Mouse (Mus musculus): ENCODE measurements around the gene Klhl12.
A peak's percentile ranks its signal among the peaks of the same experiment; 100 is the strongest.
"Not testable (repeated sequence)": the region's sequence is repeated elsewhere in the genome, so short reads cannot be mapped to it uniquely, and the experiment has no call there.

Klhl12 gene

GRCm38 (mm10) chr1:134454904-134455824 lies at the start of gene Klhl12:
Klhl12 (plus strand) TSS chr1:134455531.
- DNase-seq (ENCODE audit: low read depth), result peak; percentile 73

- no peak for DNase-seq (ENCODE audit: low read depth)
Measured at GRCm38 (mm10) chr1:134406414-134406771, 48.9 kb upstream of the Klhl12 start.

GRCm38 (mm10) chr1:134408080-134408479 lies 47.3 kb upstream of the Klhl12 start:
- DNase-seq (ENCODE audit: low read depth), result no peak

GRCm38 (mm10) chr1:134411706-134412629 lies 43.4 kb upstream of the Klhl12 start:
- no peak for DNase-seq (ENCODE audit: low read depth)

GRCm38 (mm10) chr1:134414038-134414437 lies 41.3 kb upstream of the Klhl12 start:
- no peak for DNase-seq (ENCODE audit: low read depth)

- no peak for DNase-seq (ENCODE audit: low read depth)
Measured at GRCm38 (mm10) chr1:134414501-134415167, 40.7 kb upstream of the Klhl12 start.

GRCm38 (mm10) chr1:134415168-134415831 lies 40.0 kb upstream of the Klhl12 start, which contains the start of gene Adipor1:
Adipor1 (plus strand) TSS chr1:134415378.
- peak; percentile 91 for DNase-seq (ENCODE audit: low read depth)

GRCm38 (mm10) chr1:134418414-134418975 lies 36.8 kb upstream of the Klhl12 start:
- no peak for DNase-seq (ENCODE audit: low read depth)

GRCm38 (mm10) chr1:134419176-134419575 lies 36.2 kb upstream of the Klhl12 start:
- DNase-seq (ENCODE audit: low read depth), result no peak

GRCm38 (mm10) chr1:134419751-134420458 lies 35.4 kb upstream of the Klhl12 start:
- DNase-seq (ENCODE audit: low read depth), result no peak

GRCm38 (mm10) chr1:134423911-134424310 lies 31.4 kb upstream of the Klhl12 start:
- DNase-seq (ENCODE audit: low read depth), result no peak

- peak; percentile 56 for DNase-seq (ENCODE audit: low read depth)
Measured at GRCm38 (mm10) chr1:134426289-134426688, 29.0 kb upstream of the Klhl12 start.

GRCm38 (mm10) chr1:134433002-134433401 lies 22.3 kb upstream of the Klhl12 start:
- no peak for DNase-seq (ENCODE audit: low read depth)

- no peak for DNase-seq (ENCODE audit: low read depth)
Measured at GRCm38 (mm10) chr1:134433473-134433872, 21.9 kb upstream of the Klhl12 start.

- peak; percentile 57 for DNase-seq (ENCODE audit: low read depth)
Measured at GRCm38 (mm10) chr1:134435414-134435813, 19.9 kb upstream of the Klhl12 start.

GRCm38 (mm10) chr1:134440437-134440836 lies 14.9 kb upstream of the Klhl12 start:
- no peak for DNase-seq (ENCODE audit: low read depth)

GRCm38 (mm10) chr1:134441737-134442136 lies 13.6 kb upstream of the Klhl12 start:
- DNase-seq (ENCODE audit: low read depth), result not testable (repeated sequence)

- no peak for DNase-seq (ENCODE audit: low read depth)
Measured at GRCm38 (mm10) chr1:134442394-134442793, 12.9 kb upstream of the Klhl12 start.

- not testable (repeated sequence) for DNase-seq (ENCODE audit: low read depth)
Measured at GRCm38 (mm10) chr1:134443288-134443687, 12.0 kb upstream of the Klhl12 start.

GRCm38 (mm10) chr1:134445418-134445817 lies 9.9 kb upstream of the Klhl12 start:
- DNase-seq (ENCODE audit: low read depth), result no peak
